Mouse (Mus musculus) liver, embryonic 11.5 days (tissue): Measurements from ENCODE around the gene Zbtb3. TPM values are rescaled to one million over a fixed set of nuclear protein-coding genes. Genes with fewer than 3 reads are reported as not detected.

Experiments
- ATAC-seq: fragments of 200-750 bp; cut with Nextera tagmentation; replicated peaks from 2 replicates; pipeline ENCODE4 v1.8.0; 2017; ENCODE audit warnings: moderate number of reproducible peaks, mild to moderate bottlenecking, moderate TSS enrichment, moderate library complexity; ENCODE audit not compliant: low FRiP score
- DNase-seq: peaks from one replicate; pipeline ENCODE4 v3.0.0-alpha.2; 2017; ENCODE audit warnings: low spot score
- H3K27ac ChIP-seq: fragments of 300-500 bp; sonication (generic); 2 replicates; pipeline ENCODE4 v1.5.1; 2014; ENCODE audit warnings: mild to moderate bottlenecking, low read depth, low read length, control low read depth
- H3K27me3 ChIP-seq: fragments of 300-500 bp; sonication (generic); replicated peaks from 2 replicates; pipeline ENCODE4 v1.6.1; 2014; ENCODE audit warnings: low read length, mixed read lengths; ENCODE audit not compliant: control insufficient read depth, insufficient read depth
- H3K36me3 ChIP-seq: fragments of 300-500 bp; sonication (generic); 2 replicates; pipeline ENCODE4 v1.6.1; 2014; ENCODE audit warnings: mild to moderate bottlenecking, low read length, moderate library complexity, mixed read lengths; ENCODE audit not compliant: control insufficient read depth, insufficient read depth
- H3K4me1 ChIP-seq: fragments of 300-500 bp; sonication (generic); replicated peaks from 2 replicates; pipeline ENCODE4 v1.6.1; 2014; ENCODE audit warnings: low read length, mixed read lengths; ENCODE audit not compliant: control insufficient read depth, insufficient read depth
- H3K4me2 ChIP-seq: fragments of 300-500 bp; sonication (generic); 2 replicates; pipeline ENCODE4 v1.6.1; 2014; ENCODE audit warnings: mild to moderate bottlenecking, control low read depth, moderate library complexity
- H3K4me3 ChIP-seq: fragments of 300-500 bp; sonication (generic); 2 replicates; pipeline ENCODE4 v1.5.1; 2014; ENCODE audit warnings: low read depth, low read length, control low read depth
- H3K9ac ChIP-seq: fragments of 300-500 bp; sonication (generic); 2 replicates; pipeline ENCODE4 v1.6.1; 2014; ENCODE audit warnings: low read depth, low read length, control low read depth
- H3K9me3 ChIP-seq: fragments of 300-500 bp; sonication (generic); 2 replicates; pipeline ENCODE4 v1.6.1; 2016; ENCODE audit warnings: low read length, inconsistent platforms, mixed read lengths; ENCODE audit not compliant: control insufficient read depth
- WGBS: fragments of 180-500 bp; shearing (Covaris S2); extraction: QIAGEN DNeasy Blood & Tissue Kit; methylation state at CpG from one replicate; pipeline ENCODE4 v1.1.7; 2014; 5-methylcytosine and 5-hydroxymethylcytosine counted together
- polyA plus RNA-seq: library from polyadenylated mRNA; unstranded; fragments of >200 nt; fragmentation: Nextera tagmentation; extraction: Ambion mirVana; gene quantifications from 2 replicates; pipeline ENCODE4 v1.2.1, GENCODE M21; 2014

Gene Zbtb3
- polyA plus RNA-seq, 1 experiment from 2014 or later: 3.2 TPM

DNA sequence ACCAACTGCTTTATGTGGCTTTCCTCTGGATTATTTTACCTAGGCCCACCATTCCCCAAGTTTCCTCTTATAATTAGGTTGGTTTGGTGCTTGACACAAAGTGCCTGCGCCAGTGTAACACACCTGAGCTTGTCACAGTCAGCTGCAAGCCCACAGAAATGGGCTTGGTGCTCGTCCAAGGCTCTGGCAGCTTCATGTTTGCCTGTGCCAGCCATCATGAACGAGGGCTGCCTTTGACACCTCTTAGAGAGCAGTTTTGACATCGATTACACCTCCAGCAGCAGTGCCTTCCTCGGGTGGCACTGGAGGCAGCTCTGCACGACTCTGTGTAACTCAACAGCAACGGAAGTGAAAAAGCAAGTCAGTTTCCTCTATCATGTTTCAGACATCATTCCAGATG, 12.2 kb upstream of the Zbtb3 start:
- Histone ChIP-seq H3K9me3 (no peaks in the 10 kb centered on the region; the same call in 1 of the 2 replicates), H3K36me3 (peaks cover 26% of the 10 kb centered on the region), H3K4me2 (no peak overlapping the region), H3K4me1 (0 out of 2 replicates have a peak, but pooled peaks cover 1% of the 10 kb centered on the region), H3K4me3 (no peak overlapping the region), H3K27me3 (no peaks in the 10 kb centered on the region), H3K27ac (no peak overlapping the region), H3K9ac (no peak overlapping the region)
- no peak for ATAC-seq
- DNase-seq: no peak
- WGBS: 77% methylated on average over 7 of the region's 7 CpGs

DNA sequence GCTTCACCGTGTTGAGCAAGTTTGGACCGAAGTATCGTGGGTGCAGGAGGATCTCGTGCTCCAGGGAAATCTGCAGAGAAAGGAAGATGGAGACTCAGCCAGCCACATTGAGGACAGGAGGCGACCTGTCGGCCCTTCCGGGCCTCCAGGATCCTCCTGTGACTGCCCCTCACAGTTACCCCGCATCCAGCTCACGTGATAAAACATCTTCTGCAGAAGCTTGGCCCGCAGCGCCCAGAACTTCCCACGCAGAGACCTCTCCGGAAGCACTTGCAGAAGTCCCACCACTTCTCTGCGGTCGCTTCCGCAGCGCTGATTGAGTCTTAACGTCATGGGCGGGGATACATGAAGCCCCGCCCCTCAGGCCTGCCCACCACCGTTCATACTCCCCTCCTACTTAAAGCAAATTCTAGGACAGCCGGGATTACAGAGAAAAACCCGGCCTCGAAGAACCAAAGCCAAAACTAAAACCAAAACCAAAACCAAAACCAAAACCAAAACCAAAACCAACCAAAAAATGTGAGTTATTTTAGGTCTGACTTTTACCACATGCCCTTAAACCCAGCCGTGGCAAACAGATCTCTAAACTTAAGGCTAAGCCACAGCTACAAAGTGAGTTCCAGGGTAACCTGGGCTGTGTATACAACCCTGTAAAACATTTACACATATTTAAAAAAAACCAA, 4.0 kb upstream of the Zbtb3 start, which contains the start of gene Polr2g:
TSS of gene Polr2g (minus strand) at position 314 of the 683 bp plus-strand sequence.
- Histone ChIP-seq H3K4me3 (peak within 1 kb of the TSS; percentile 80), H3K9me3 (no peaks in the 10 kb centered on the region), H3K27me3 (no peaks in the 10 kb centered on the region), H3K9ac (peak within 1 kb of the TSS; percentile 80), H3K4me1 (peaks cover 10% of the 10 kb centered on the region), H3K4me2 (peak within 1 kb of the TSS; percentile 75), H3K27ac (peak within 1 kb of the TSS; percentile 66), H3K36me3 (peaks cover 18% of the 10 kb centered on the region)
- ATAC-seq (peak; percentile 71), DNase-seq (peak; percentile 84)
- 1% methylated on average over 25 of the region's 25 CpGs for WGBS

DNA sequence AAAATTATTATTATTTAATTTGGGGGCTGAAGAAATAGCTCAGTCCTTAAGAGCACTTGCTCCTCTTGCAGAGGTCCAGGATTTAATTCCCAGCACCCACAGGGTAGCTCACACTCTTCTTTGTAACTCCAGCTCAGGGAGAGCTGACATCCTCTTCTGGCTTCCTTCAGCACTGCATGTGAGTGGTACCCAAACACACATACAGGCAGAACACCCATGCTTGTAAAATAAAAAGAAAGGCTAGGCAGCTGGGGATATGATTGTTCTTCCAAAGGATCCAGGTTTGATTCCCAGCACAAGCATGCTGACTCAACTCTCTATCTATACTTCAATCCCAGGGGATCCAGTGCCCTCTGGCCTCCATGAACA, 3.4 kb upstream of the Zbtb3 start:
- peak overlapping the region; percentile 75 for H3K4me2 ChIP-seq
- no peaks in the 10 kb centered on the region for H3K9me3 ChIP-seq
- H3K36me3 ChIP-seq: peaks cover 14% of the 10 kb centered on the region
- DNase-seq (no peak), ATAC-seq (no peak)
- H3K27ac ChIP-seq: no peak overlapping the region
- H3K4me3 ChIP-seq: peak overlapping the region; percentile 80; the same call in 1 of the 2 replicates
- no peaks in the 10 kb centered on the region for H3K27me3 ChIP-seq
- H3K9ac ChIP-seq: no peak overlapping the region
- H3K4me1 ChIP-seq: peaks cover 14% of the 10 kb centered on the region

DNA sequence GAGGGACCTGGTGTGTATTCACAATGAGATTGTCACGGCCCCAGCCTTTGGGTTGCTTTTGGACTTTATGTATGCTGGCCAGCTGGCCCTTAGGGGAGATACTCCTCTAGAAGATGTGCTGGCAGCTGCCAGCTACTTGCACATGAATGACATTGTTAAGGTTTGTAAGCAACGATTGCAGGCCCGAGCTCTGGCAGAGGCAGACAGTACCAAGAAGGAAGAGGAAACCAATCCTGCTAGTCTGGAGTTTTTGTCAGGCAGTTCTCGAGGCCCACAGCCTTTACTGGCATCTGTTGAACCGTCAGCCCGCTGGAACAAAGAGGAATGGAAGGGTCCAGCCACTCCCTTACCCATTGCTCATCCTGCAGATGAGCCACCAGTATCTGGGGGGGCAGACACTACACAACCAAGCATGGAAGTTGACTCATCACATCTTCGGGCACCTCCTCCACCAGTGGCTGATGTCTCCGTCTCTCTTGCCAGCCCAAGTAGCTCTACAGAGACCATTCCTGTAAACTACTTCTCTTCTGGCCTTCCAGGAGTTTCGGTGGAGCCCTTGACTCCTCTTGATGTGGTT, 937 bp downstream of the Zbtb3 start:
- Histone ChIP-seq H3K9ac (peak overlapping the region; percentile 44), H3K4me1 (peaks cover 18% of the 10 kb centered on the region), H3K4me2 (peak overlapping the region; percentile 66), H3K9me3 (no peaks in the 10 kb centered on the region), H3K36me3 (peaks cover 10% of the 10 kb centered on the region; the same call in 1 of the 2 replicates), H3K27me3 (no peaks in the 10 kb centered on the region), H3K4me3 (peak overlapping the region; percentile 59), H3K27ac (peak overlapping the region; percentile 56)
- DNase-seq: no peak
- WGBS: 76% methylated on average over 9 of the region's 9 CpGs
- no peak for ATAC-seq

DNA sequence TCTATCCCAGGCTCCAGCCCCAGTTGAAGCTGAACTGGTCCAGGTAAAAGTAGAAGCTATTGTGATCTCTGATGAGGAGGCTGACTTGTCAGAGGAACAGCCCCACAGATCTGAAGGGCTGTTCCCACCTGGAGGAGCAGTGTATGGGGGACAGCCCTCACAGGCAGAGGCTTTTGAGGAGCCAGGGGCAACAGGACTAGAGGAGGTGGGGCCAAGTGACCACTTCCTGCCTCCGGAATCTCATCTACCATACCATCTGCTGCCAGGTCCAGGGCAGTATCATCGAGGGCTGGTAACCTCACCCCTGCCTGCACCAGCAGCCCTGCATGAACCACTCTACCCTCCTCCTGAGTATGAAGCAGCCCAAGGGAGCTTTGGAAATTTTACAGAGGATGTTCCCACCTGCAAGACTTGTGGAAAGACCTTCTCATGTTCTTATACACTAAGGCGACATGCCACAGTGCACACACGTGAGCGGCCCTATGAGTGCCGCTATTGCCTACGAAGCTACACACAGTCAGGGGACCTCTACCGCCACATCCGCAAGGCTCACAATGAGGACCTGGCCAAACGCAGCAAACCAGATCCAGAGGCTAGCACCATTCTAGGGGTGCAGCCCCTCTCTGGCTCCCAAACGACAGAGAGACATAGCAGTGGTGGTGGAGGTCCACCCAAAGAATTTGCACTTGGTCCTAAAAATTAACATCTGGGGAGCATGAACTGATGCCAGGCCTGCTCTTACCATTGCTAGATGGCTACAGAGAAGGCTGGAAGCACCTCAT, 1.7 kb downstream of the Zbtb3 start:
- ATAC-seq: no peak
- Histone ChIP-seq H3K4me1 (peaks cover 18% of the 10 kb centered on the region), H3K4me3 (peak overlapping the region; percentile 59; the same call in 1 of the 2 replicates), H3K9me3 (no peaks in the 10 kb centered on the region), H3K27me3 (no peaks in the 10 kb centered on the region), H3K4me2 (peak overlapping the region; percentile 33), H3K27ac (no peak overlapping the region), H3K36me3 (peaks cover 13% of the 10 kb centered on the region; the same call in 1 of the 2 replicates), H3K9ac (no peak overlapping the region)
- 73% methylated on average over 11 of the region's 11 CpGs for WGBS
- DNase-seq: no peak

DNA sequence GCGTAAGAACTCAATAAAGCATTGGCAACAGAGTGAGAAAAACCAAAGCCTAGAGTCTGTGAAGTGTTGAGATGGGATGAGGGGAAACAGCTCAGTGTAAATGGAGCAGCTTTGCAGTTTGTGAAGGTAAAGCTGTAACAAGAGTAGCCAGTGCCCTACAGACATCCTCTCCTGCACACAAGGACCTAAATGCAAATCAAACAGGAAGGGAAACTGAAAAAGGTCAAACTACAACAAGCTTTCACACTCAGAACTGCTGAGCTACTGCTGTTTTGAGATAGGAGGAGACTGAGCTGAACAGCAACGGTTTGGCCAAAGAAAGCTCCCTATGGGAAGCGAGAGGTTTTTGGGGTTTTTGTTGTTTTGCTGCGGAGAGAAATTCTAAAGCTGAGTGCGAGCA, 4.5 kb downstream of the Zbtb3 start:
- WGBS: 84% methylated on average over 5 of the region's 5 CpGs
- H3K4me3 ChIP-seq: no peak overlapping the region
- H3K9me3 ChIP-seq: no peaks in the 10 kb centered on the region
- 0 out of 2 replicates have a peak overlapping the region, but pooled peaks have one; percentile 2 for H3K9ac ChIP-seq
- ATAC-seq (no peak), DNase-seq (no peak)
- peaks cover 30% of the 10 kb centered on the region for H3K36me3 ChIP-seq
- no peak overlapping the region for H3K27ac ChIP-seq
- H3K4me2 ChIP-seq: no peak overlapping the region
- H3K4me1 ChIP-seq: peaks cover 18% of the 10 kb centered on the region
- H3K27me3 ChIP-seq: no peaks in the 10 kb centered on the region

DNA sequence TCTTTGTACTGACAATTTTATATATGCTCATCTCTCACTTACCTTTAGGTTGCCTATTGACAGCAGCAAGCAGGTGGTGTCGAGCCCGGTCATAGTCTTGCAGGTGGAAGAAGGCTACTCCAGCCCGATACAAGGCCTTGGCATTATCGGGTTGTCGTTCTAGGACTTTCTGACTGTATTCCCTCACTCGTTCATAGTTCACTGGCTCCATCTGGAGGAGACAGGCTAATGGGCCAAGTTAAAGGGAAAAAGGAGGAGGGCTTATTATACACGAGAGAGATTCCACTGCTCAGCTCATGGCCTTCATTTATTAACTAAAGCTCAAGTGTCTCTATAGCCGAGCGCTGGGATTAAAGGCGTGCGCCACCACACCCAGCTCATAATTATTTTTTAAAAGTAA, 13.5 kb downstream of the Zbtb3 start:
- Histone ChIP-seq H3K27ac (no peak overlapping the region), H3K27me3 (no peaks in the 10 kb centered on the region), H3K9me3 (no peaks in the 10 kb centered on the region), H3K4me1 (peaks cover 9% of the 10 kb centered on the region), H3K4me3 (no peak overlapping the region), H3K36me3 (peaks cover 40% of the 10 kb centered on the region), H3K4me2 (no peak overlapping the region), H3K9ac (no peak overlapping the region)
- ATAC-seq (no peak), DNase-seq (no peak)
- WGBS: 86% methylated on average over 11 of the region's 11 CpGs

DNA sequence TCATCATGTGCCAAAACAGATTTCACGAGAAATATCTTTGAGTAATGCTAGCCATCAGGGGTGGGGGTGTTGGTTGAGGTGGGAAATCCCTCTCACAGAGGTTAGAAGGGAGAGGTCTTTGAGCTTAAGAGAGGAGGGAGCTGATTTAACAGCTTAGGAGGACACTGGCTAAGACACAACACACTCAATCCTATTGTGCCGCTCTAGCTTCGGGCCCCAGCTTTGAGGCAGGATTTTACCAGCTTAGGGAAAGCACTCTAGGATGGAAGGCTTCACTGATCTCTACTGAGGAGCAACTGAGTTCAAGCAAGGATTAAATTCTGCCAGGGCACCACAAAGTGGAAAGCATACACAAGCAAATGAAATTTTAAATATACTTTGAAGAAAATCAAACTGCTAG, 14.6 kb downstream of the Zbtb3 start:
- Histone ChIP-seq H3K9me3 (no peaks in the 10 kb centered on the region), H3K36me3 (peaks cover 33% of the 10 kb centered on the region; the same call in 1 of the 2 replicates), H3K4me1 (peaks cover 9% of the 10 kb centered on the region), H3K27me3 (no peaks in the 10 kb centered on the region), H3K9ac (no peak overlapping the region), H3K4me2 (peak overlapping the region; percentile 93), H3K4me3 (no peak overlapping the region), H3K27ac (no peak overlapping the region)
- DNase-seq (no peak), ATAC-seq (no peak)
- 83% methylated on average over 3 of the region's 3 CpGs for WGBS
